Mouse (Mus musculus) mouse embryonic stem cell (cell line): Measurements from ENCODE around the gene Xk.
"Not testable (repeated sequence)": the region's sequence is repeated elsewhere in the genome, so short reads cannot be mapped to it uniquely, and the experiment has no call there.

ENCODE experiments used
- in situ Hi-C, 2 experiments: fragments of 300-500 bp; cut with MboI; formaldehyde crosslinking; loops; 1 replicate in 1 of 2; 3 replicates in 1 of 2; pipeline ENCODE4 v1.14.3; 2019 to 2020; ENCODE audit warnings: low sequenced_read_pairs in 2 of 2, low pct_unique_long_range_greater_than_20kb in 1 of 2, mixed read lengths in 1 of 2; ENCODE audit not compliant: unreplicated experiment in 1 of 2

Gene Xk

GRCm38 (mm10) chrX:9298413-9298864 is 25.9 kb downstream of the Xk start:
- in situ Hi-C loops = no loop called here

GRCm38 (mm10) chrX:9302791-9303190 is 30.2 kb downstream of the Xk start:
- in situ Hi-C loops = no loop called here

- in situ Hi-C loops = no loop called here
Measured at GRCm38 (mm10) chrX:9303455-9303854, 30.9 kb downstream of the Xk start.

GRCm38 (mm10) chrX:9316457-9316856 is 43.9 kb downstream of the Xk start:
- in situ Hi-C loops = not testable (repeated sequence)

- in situ Hi-C loops = not testable (repeated sequence)
Measured at GRCm38 (mm10) chrX:9327954-9328353, 55.4 kb downstream of the Xk start.

GRCm38 (mm10) chrX:9332366-9332962 is 59.9 kb downstream of the Xk start:
- in situ Hi-C loops = not testable (repeated sequence)

- in situ Hi-C loops = not testable (repeated sequence)
Measured at GRCm38 (mm10) chrX:9333035-9333434, 60.5 kb downstream of the Xk start.

- in situ Hi-C loops = not testable (repeated sequence)
Measured at GRCm38 (mm10) chrX:9334996-9335395, 62.4 kb downstream of the Xk start.

- in situ Hi-C loops = not testable (repeated sequence)
Measured at GRCm38 (mm10) chrX:9350327-9350726, 77.8 kb downstream of the Xk start, which contains the start of gene H2al1k. TSS of gene H2al1k (plus strand) at chrX:9350627.
